Comparison of ENCODE assay signal across 15 mouse cellular contexts in the genomic region with DNA sequence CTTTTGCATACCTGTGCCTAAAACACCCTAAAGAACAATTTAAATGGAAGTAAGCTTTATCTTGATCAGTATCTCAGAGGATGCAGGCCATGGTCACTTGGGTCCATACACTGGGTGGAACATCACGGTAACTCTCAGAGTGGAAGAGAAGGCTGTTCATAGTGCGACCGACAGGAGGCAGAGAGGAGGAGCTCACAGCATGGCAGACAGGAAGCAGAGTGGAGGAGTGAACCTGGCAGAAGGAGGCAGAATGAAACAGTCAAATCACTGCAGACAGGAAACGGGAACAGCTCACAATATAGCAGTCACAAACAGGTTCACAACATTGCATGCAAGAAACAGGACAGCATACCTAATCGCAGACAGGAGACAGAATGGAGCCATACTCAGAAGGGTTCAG.
DNase-seq lines count a peak whose midpoint lies in the region; ATAC-seq and TF ChIP-seq lines count a peak whose summit lies in the region.
"Had no signal": no experiment of that assay in that cellular context is flagged by ENCODE, and none has a peak within 500 bp of the region (broad histone marks: within the 10 kb centered on the region; RNA-seq: fewer than 3 reads in every experiment).

No protein-coding gene starts in this region.

- intact Hi-C loops in gastrocnemius, postnatal 36 days (cut with DNase I), result no loop called here

- no peaks in the 10 kb centered on the region for H3K36me3 ChIP-seq in kidney, postnatal 0 days (ENCODE audit: insufficient read depth, low read length)
- no peaks in the 10 kb centered on the region for H3K36me3 ChIP-seq in kidney, embryonic 14.5 days (ENCODE audit: control insufficient read depth, insufficient read depth, low read length)
- no peaks in the 10 kb centered on the region for H3K36me3 ChIP-seq in macrophage (ENCODE audit: inconsistent target)
- H3K36me3 ChIP-seq: hindbrain, embryonic 10.5 days had no signal

- H3K79me2 ChIP-seq in macrophage (ENCODE audit: inconsistent target), result no peaks in the 10 kb centered on the region

- no peaks in the 10 kb centered on the region for H3K27me3 ChIP-seq in kidney, postnatal 0 days (ENCODE audit: insufficient read depth, low read length)
- no peaks in the 10 kb centered on the region for H3K27me3 ChIP-seq in kidney, embryonic 14.5 days (ENCODE audit: control insufficient read depth, insufficient read depth, low read length)

- WGBS in kidney, postnatal 0 days, result 70% methylated on average over 5 of the region's 5 CpGs
- 86% methylated on average over 5 of the region's 5 CpGs for WGBS in kidney, embryonic 14.5 days
- WGBS in macrophage (ENCODE audit: missing documents), result 85% methylated on average over 5 of the region's 5 CpGs

- no peak for ATAC-seq in kidney, postnatal 0 days (replicated peaks; ENCODE audit: low FRiP score, low read depth)
- ATAC-seq in kidney, embryonic 14.5 days (ENCODE audit: low FRiP score, low TSS enrichment), result no peak
- ATAC-seq: forebrain, postnatal 0 days had no signal

- peak; percentile 27; the same call in 1 of the 2 replicates for TF ChIP-seq CTCF in kidney, postnatal 0 days (IDR thresholded peaks at IDR 0.05; ENCODE audit: low read depth)

- H3K9me3 ChIP-seq in kidney, postnatal 0 days (replicated peaks; ENCODE audit: low read length), result no peaks in the 10 kb centered on the region
- no peaks in the 10 kb centered on the region for H3K9me3 ChIP-seq in kidney, embryonic 14.5 days (ENCODE audit: control insufficient read depth, low read length)
- H3K9me3 ChIP-seq: hindbrain, embryonic 10.5 days had no signal

- no peak overlapping the region for H3K4me2 ChIP-seq in kidney, postnatal 0 days (ENCODE audit: low read length)
- H3K4me2 ChIP-seq in kidney, embryonic 14.5 days (replicated peaks; ENCODE audit: low read depth, low read length), result no peak overlapping the region
- H3K4me2 ChIP-seq: liver, embryonic 11.5 days had no signal

- H3K9ac ChIP-seq in kidney, postnatal 0 days (ENCODE audit: low read depth, low read length), result no peak overlapping the region
- H3K9ac ChIP-seq in kidney, embryonic 14.5 days (ENCODE audit: low read depth, low read length), result no peak overlapping the region
- H3K9ac ChIP-seq: forebrain, postnatal 0 days had no signal

- H3K4me1 ChIP-seq in kidney, postnatal 0 days (replicated peaks; ENCODE audit: insufficient read depth, low read length), result no peaks in the 10 kb centered on the region
- no peaks in the 10 kb centered on the region for H3K4me1 ChIP-seq in kidney, embryonic 14.5 days (ENCODE audit: control insufficient read depth, insufficient read depth, low read length)

- H3K4me3 ChIP-seq in kidney, postnatal 0 days (replicated peaks; ENCODE audit: low read depth, low read length), result no peak overlapping the region
- H3K4me3 ChIP-seq in kidney, embryonic 14.5 days (ENCODE audit: low read length), result no peak overlapping the region
- no peak overlapping the region for H3K4me3 ChIP-seq in macrophage (ENCODE audit: inconsistent target)
- H3K4me3 ChIP-seq: hindbrain, embryonic 10.5 days had no signal

- H3K27ac ChIP-seq in kidney, postnatal 0 days, result no peak overlapping the region
- H3K27ac ChIP-seq in kidney, embryonic 14.5 days (ENCODE audit: low read depth, low read length), result no peak overlapping the region
- H3K27ac ChIP-seq in macrophage, result peak overlapping the region; percentile 53
- H3K27ac ChIP-seq: hindbrain, embryonic 10.5 days had no signal

- no peak for DNase-seq in kidney, postnatal 0 days (ENCODE audit: low spot score)
- DNase-seq in A20 (ENCODE audit: low read depth, low spot score), result peak; percentile 35
- DNase-seq in ES-CJ7 (ENCODE audit: low read depth, low spot score), result peak; percentile 64
- no peak for DNase-seq in gastrocnemius, postnatal 36 days
- no peak for DNase-seq in cerebellum, adult 8-10 months
- DNase-seq in cerebellum, postnatal 25 days, result no peak
- DNase-seq: cerebellum, adult 11 months; forebrain, postnatal 0 days; kidney, adult 11 months; retina, postnatal 1 day; spleen, adult 18-20 months had no signal

Comparison
In these comparisons a context has a peak if more than half of its experiments do, and no peak if none do; other contexts are left out.
1. DNase-seq: peak in A20 (single experiment) and ES-CJ7 (single experiment); none in kidney, postnatal 0 days (single experiment), gastrocnemius, postnatal 36 days (0 of 2), cerebellum, adult 8-10 months (single experiment) and cerebellum, postnatal 25 days (0 of 2).